Mouse (Mus musculus) embryonic facial prominence, embryonic 10.5 days (tissue): ENCODE data around the gene Zfp366. TPM values are rescaled to one million over a fixed set of nuclear protein-coding genes. Genes with fewer than 3 reads are reported as not detected.

Experiments
- DNase-seq: peaks from one replicate; pipeline ENCODE4 v3.0.0-alpha.2; 2017; ENCODE audit warnings: low spot score
- H3K27ac ChIP-seq: fragments of 300-500 bp; sonication (generic); replicated peaks from 2 replicates; pipeline ENCODE4 v1.5.1; 2016; ENCODE audit warnings: mild to moderate bottlenecking
- H3K27me3 ChIP-seq: fragments of 300-500 bp; sonication (generic); replicated peaks from 2 replicates; pipeline ENCODE4 v1.6.1; 2016; ENCODE audit warnings: low read depth, mild to moderate bottlenecking; ENCODE audit not compliant: poor library complexity, severe bottlenecking
- H3K36me3 ChIP-seq: fragments of 300-500 bp; sonication (generic); replicated peaks from 2 replicates; pipeline ENCODE4 v1.6.1; 2016; ENCODE audit warnings: mild to moderate bottlenecking, moderate library complexity
- H3K4me1 ChIP-seq: fragments of 300-500 bp; sonication (generic); 2 replicates; pipeline ENCODE4 v1.6.1; 2016
- H3K4me3 ChIP-seq: fragments of 300-500 bp; sonication (generic); 2 replicates; pipeline ENCODE4 v1.5.1; 2016; ENCODE audit warnings: mild to moderate bottlenecking, moderate library complexity
- H3K9me3 ChIP-seq: fragments of 300-500 bp; sonication (generic); 2 replicates; pipeline ENCODE4 v1.6.1; 2016; ENCODE audit warnings: mild to moderate bottlenecking
- WGBS: fragments of 180-500 bp; shearing (Covaris S2); methylation state at CpG from one replicate; pipeline ENCODE4 v1.1.7; 2016; 5-methylcytosine and 5-hydroxymethylcytosine counted together
- polyA plus RNA-seq: library from polyadenylated mRNA; unstranded; fragments of >200 nt; fragmentation: Nextera tagmentation; extraction: Ambion mirVana; gene quantifications from 2 replicates; pipeline ENCODE4 v1.2.1, GENCODE M21; 2016

Zfp366 gene
- polyA plus RNA-seq, 1 experiment from 2014 or later = 0.56 TPM

- H3K4me1 ChIP-seq = peaks cover 27% of the 10 kb centered on the region
- no peaks in the 10 kb centered on the region for H3K9me3 ChIP-seq
- no peaks in the 10 kb centered on the region for H3K36me3 ChIP-seq
- no peak for DNase-seq
- WGBS = 86% methylated on average over 10 of the region's 10 CpGs
- H3K27ac ChIP-seq = no peak overlapping the region
- no peak overlapping the region for H3K4me3 ChIP-seq
- H3K27me3 ChIP-seq = no peaks in the 10 kb centered on the region
These were observed 49.3 kb downstream of the Zfp366 start for GRCm38 (mm10) chr13:99233956-99234355.

GRCm38 (mm10) chr13:99235428-99236210, 51.0 kb downstream of the Zfp366 start:
- Histone ChIP-seq H3K27me3 (no peaks in the 10 kb centered on the region), H3K36me3 (no peaks in the 10 kb centered on the region), H3K4me3 (no peak overlapping the region), H3K27ac (no peak overlapping the region; the same call in 1 of the 2 replicates), H3K4me1 (peaks cover 34% of the 10 kb centered on the region), H3K9me3 (no peaks in the 10 kb centered on the region)
- WGBS = 78% methylated on average over 20 of the region's 20 CpGs
- no peak for DNase-seq

- no peak for DNase-seq
- Histone ChIP-seq H3K4me1 (peaks cover 35% of the 10 kb centered on the region), H3K9me3 (no peaks in the 10 kb centered on the region), H3K27ac (peak overlapping the region; percentile 31; the same call in 1 of the 2 replicates), H3K4me3 (no peak overlapping the region), H3K27me3 (no peaks in the 10 kb centered on the region), H3K36me3 (no peaks in the 10 kb centered on the region)
- WGBS = 90% methylated on average over 2 of the region's 2 CpGs
These were observed 51.6 kb downstream of the Zfp366 start for GRCm38 (mm10) chr13:99236222-99236621.

GRCm38 (mm10) chr13:99237122-99237521, 52.5 kb downstream of the Zfp366 start:
- no peaks in the 10 kb centered on the region for H3K9me3 ChIP-seq
- DNase-seq = no peak
- 90% methylated on average over 5 of the region's 5 CpGs for WGBS
- peaks cover 35% of the 10 kb centered on the region for H3K4me1 ChIP-seq
- H3K36me3 ChIP-seq = no peaks in the 10 kb centered on the region
- no peaks in the 10 kb centered on the region; the same call in 1 of the 2 replicates for H3K27me3 ChIP-seq
- no peak overlapping the region for H3K4me3 ChIP-seq
- H3K27ac ChIP-seq = 0 out of 2 replicates have a peak overlapping the region, but pooled peaks have one; percentile 31

GRCm38 (mm10) chr13:99237841-99238216, 53.2 kb downstream of the Zfp366 start:
- Histone ChIP-seq H3K27ac (no peak overlapping the region), H3K27me3 (no peaks in the 10 kb centered on the region; the same call in 1 of the 2 replicates)
- WGBS = 91% methylated on average over 1 of the region's 1 CpGs

GRCm38 (mm10) chr13:99238217-99239160, 53.9 kb downstream of the Zfp366 start:
- no peak overlapping the region for H3K4me3 ChIP-seq
- WGBS = 61% methylated on average over 10 of the region's 10 CpGs
- DNase-seq = peak; percentile 31
- no peaks in the 10 kb centered on the region; the same call in 1 of the 2 replicates for H3K27me3 ChIP-seq
- no peaks in the 10 kb centered on the region for H3K36me3 ChIP-seq
- H3K9me3 ChIP-seq = no peaks in the 10 kb centered on the region
- peaks cover 35% of the 10 kb centered on the region for H3K4me1 ChIP-seq
- H3K27ac ChIP-seq = peak overlapping the region; percentile 80

More at GRCm38 (mm10) chr13:99237841-99238216, 53.2 kb downstream of the Zfp366 start:
- Histone ChIP-seq H3K36me3 (no peaks in the 10 kb centered on the region), H3K9me3 (no peaks in the 10 kb centered on the region), H3K4me3 (no peak overlapping the region), H3K4me1 (peaks cover 35% of the 10 kb centered on the region)
- DNase-seq = no peak

GRCm38 (mm10) chr13:99239161-99239530, 54.5 kb downstream of the Zfp366 start:
- 16% methylated on average over 7 of the region's 7 CpGs for WGBS

GRCm38 (mm10) chr13:99239741-99240140, 55.1 kb downstream of the Zfp366 start:
- DNase-seq = no peak
- Histone ChIP-seq H3K27ac (peak overlapping the region; percentile 80; the same call in 1 of the 2 replicates), H3K36me3 (no peaks in the 10 kb centered on the region), H3K4me3 (no peak overlapping the region), H3K27me3 (no peaks in the 10 kb centered on the region; the same call in 1 of the 2 replicates), H3K9me3 (no peaks in the 10 kb centered on the region), H3K4me1 (peaks cover 38% of the 10 kb centered on the region)
- WGBS = 18% methylated on average over 6 of the region's 6 CpGs

More at GRCm38 (mm10) chr13:99239161-99239530, 54.5 kb downstream of the Zfp366 start:
- H3K9me3 ChIP-seq = no peaks in the 10 kb centered on the region
- 0 out of 2 replicates have a peak overlapping the region, but pooled peaks have one; percentile 5 for H3K4me3 ChIP-seq
- peak; percentile 35 for DNase-seq
- no peaks in the 10 kb centered on the region for H3K36me3 ChIP-seq
- peaks cover 35% of the 10 kb centered on the region for H3K4me1 ChIP-seq
- H3K27ac ChIP-seq = peak overlapping the region; percentile 80
- no peaks in the 10 kb centered on the region; the same call in 1 of the 2 replicates for H3K27me3 ChIP-seq

- Histone ChIP-seq H3K9me3 (no peaks in the 10 kb centered on the region), H3K36me3 (no peaks in the 10 kb centered on the region), H3K27ac (no peak overlapping the region), H3K4me1 (peaks cover 39% of the 10 kb centered on the region), H3K4me3 (no peak overlapping the region), H3K27me3 (no peaks in the 10 kb centered on the region; the same call in 1 of the 2 replicates)
- DNase-seq = no peak
- 88% methylated on average over 3 of the region's 3 CpGs for WGBS
These were observed 57.4 kb downstream of the Zfp366 start for GRCm38 (mm10) chr13:99241984-99242383.

- 79% methylated on average over 4 of the region's 4 CpGs for WGBS
- Histone ChIP-seq H3K4me3 (no peak overlapping the region), H3K4me1 (peaks cover 36% of the 10 kb centered on the region), H3K9me3 (no peaks in the 10 kb centered on the region), H3K27ac (no peak overlapping the region), H3K27me3 (no peaks in the 10 kb centered on the region; the same call in 1 of the 2 replicates), H3K36me3 (no peaks in the 10 kb centered on the region)
- no peak for DNase-seq
These were observed 58.3 kb downstream of the Zfp366 start for GRCm38 (mm10) chr13:99242895-99243294.

GRCm38 (mm10) chr13:99243831-99244230, 59.2 kb downstream of the Zfp366 start:
- 84% methylated on average over 9 of the region's 9 CpGs for WGBS
- Histone ChIP-seq H3K27ac (no peak overlapping the region), H3K4me3 (no peak overlapping the region), H3K4me1 (peaks cover 30% of the 10 kb centered on the region), H3K27me3 (no peaks in the 10 kb centered on the region; the same call in 1 of the 2 replicates), H3K36me3 (no peaks in the 10 kb centered on the region), H3K9me3 (no peaks in the 10 kb centered on the region)
- no peak for DNase-seq

GRCm38 (mm10) chr13:99244471-99244870, 59.8 kb downstream of the Zfp366 start:
- WGBS = 58% methylated on average over 6 of the region's 6 CpGs
- no peaks in the 10 kb centered on the region for H3K36me3 ChIP-seq
- no peaks in the 10 kb centered on the region for H3K9me3 ChIP-seq
- H3K4me1 ChIP-seq = peaks cover 23% of the 10 kb centered on the region
- DNase-seq = no peak
- H3K27ac ChIP-seq = no peak overlapping the region
- no peaks in the 10 kb centered on the region; the same call in 1 of the 2 replicates for H3K27me3 ChIP-seq
- no peak overlapping the region for H3K4me3 ChIP-seq
